Mouse (Mus musculus) kidney, embryonic 16.5 days (tissue): Measurements from ENCODE around the gene Kif1c. TPM values are rescaled to one million over a fixed set of nuclear protein-coding genes. Genes with fewer than 3 reads are reported as not detected.

ENCODE experiments used
- ATAC-seq: fragments of 200-750 bp; cut with Nextera tagmentation; 2 replicates; pipeline ENCODE4 v1.8.0; 2017; ENCODE audit warnings: moderate TSS enrichment; ENCODE audit not compliant: low FRiP score, low TSS enrichment
- H3K27ac ChIP-seq: fragments of 300-500 bp; sonication (generic); 2 replicates; pipeline ENCODE4 v1.5.1; 2014; ENCODE audit warnings: low read length
- H3K27me3 ChIP-seq: fragments of 300-500 bp; sonication (generic); 2 replicates; pipeline ENCODE4 v1.6.1; 2014; ENCODE audit warnings: low read length, control low read depth, mixed read lengths; ENCODE audit not compliant: insufficient read depth
- H3K36me3 ChIP-seq: fragments of 300-500 bp; sonication (generic); 2 replicates; pipeline ENCODE4 v1.6.1; 2014; ENCODE audit warnings: low read length, control low read depth, mixed read lengths; ENCODE audit not compliant: insufficient read depth
- H3K4me1 ChIP-seq: fragments of 300-500 bp; sonication (generic); 2 replicates; pipeline ENCODE4 v1.6.1; 2014; ENCODE audit warnings: low read length, control low read depth, mixed read lengths; ENCODE audit not compliant: insufficient read depth
- H3K4me2 ChIP-seq: fragments of 300-500 bp; sonication (generic); replicated peaks from 2 replicates; pipeline ENCODE4 v1.6.1; 2014; ENCODE audit warnings: low read depth, low read length
- H3K4me3 ChIP-seq: fragments of 300-500 bp; sonication (generic); 2 replicates; pipeline ENCODE4 v1.5.1; 2014; ENCODE audit warnings: mild to moderate bottlenecking, low read length
- H3K9ac ChIP-seq: fragments of 300-500 bp; sonication (generic); replicated peaks from 2 replicates; pipeline ENCODE4 v1.6.1; 2014; ENCODE audit warnings: low read length
- H3K9me3 ChIP-seq: fragments of 300-500 bp; sonication (generic); 2 replicates; pipeline ENCODE4 v1.6.1; 2016; ENCODE audit warnings: low read length, control low read depth
- WGBS: fragments of 180-500 bp; shearing (Covaris S2); extraction: QIAGEN DNeasy Blood & Tissue Kit; methylation state at CpG from one replicate; pipeline ENCODE4 v1.1.7; 2014; 5-methylcytosine and 5-hydroxymethylcytosine counted together
- polyA plus RNA-seq: library from polyadenylated mRNA; unstranded; fragments of >200 nt; fragmentation: Nextera tagmentation; extraction: Ambion mirVana; gene quantifications from 2 replicates; pipeline ENCODE4 v1.2.1, GENCODE M21; 2015

Gene Kif1c
- polyA plus RNA-seq, 1 experiment from 2014 or later, result 3.5 TPM

DNA sequence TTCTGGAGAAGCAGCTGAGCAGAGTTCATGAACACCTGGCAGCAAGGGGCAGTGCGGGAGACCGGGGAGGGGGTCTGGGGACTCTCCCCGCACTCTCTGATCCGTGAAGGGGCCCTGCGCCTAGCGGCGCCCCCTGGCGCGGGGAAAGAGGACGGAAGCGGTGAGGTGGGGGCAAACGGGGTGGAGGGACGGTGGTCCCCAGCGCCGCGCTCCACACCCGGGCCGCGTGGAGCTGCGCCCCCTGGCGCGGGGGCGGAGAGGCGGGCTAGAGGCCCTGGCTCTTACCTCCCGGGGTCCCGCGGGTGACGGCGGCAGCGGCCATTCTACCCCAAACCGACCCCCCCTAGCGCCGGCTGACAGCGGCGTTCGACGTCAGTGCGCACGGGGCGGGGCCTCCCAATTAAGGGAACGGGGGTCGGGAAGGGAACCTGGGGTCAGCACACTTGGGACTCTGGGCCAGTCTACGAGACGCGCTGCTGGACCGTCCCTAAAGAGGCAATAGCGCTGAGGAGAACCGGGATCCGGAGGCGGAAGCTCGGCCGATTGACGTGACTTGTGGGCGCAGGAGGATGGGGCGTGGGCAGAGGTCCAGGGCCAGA is 12.6 kb upstream of the Kif1c start, which contains the start of gene Camta2:
Gene Camta2, minus strand, starts transcription at position 505 of the 599 bp plus-strand sequence.
- peak; percentile 91 for ATAC-seq
- Histone ChIP-seq H3K9me3 (no peaks in the 10 kb centered on the region), H3K4me3 (peak within 1 kb of the TSS; percentile 85), H3K9ac (peak within 1 kb of the TSS; percentile 86), H3K27me3 (no peaks in the 10 kb centered on the region), H3K36me3 (peaks cover 11% of the 10 kb centered on the region; the same call in 1 of the 2 replicates), H3K4me2 (peak within 1 kb of the TSS; percentile 85), H3K27ac (peak within 1 kb of the TSS; percentile 90), H3K4me1 (peaks cover 19% of the 10 kb centered on the region)
- WGBS, result under 1% methylated on average over 55 of the region's 55 CpGs

DNA sequence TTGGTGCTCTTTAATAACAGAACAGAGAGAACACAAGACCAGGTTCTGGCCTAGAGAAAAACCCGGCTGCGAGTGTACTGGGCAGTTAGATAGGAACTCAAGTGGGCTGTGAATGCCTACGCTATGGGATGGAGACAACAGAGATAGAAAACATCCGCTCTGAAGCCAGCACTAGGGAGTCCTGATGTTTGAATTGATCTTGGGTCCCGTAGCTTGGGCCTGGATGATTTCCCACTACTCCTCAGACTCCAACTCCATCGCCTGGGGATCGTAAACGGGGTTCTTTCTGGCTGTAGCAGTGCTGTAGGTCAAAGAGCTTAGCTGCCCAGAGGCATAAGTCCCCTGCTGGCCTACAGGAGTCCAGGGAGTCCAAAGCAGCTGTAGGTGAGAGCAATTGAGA is 12.0 kb upstream of the Kif1c start:
- Histone ChIP-seq H3K9me3 (no peaks in the 10 kb centered on the region), H3K27ac (peak overlapping the region; percentile 90), H3K9ac (peak overlapping the region; percentile 86), H3K4me2 (peak overlapping the region; percentile 85), H3K36me3 (peaks cover 11% of the 10 kb centered on the region; the same call in 1 of the 2 replicates), H3K4me1 (peaks cover 19% of the 10 kb centered on the region), H3K4me3 (peak overlapping the region; percentile 85), H3K27me3 (no peaks in the 10 kb centered on the region)
- 12% methylated on average over 8 of the region's 8 CpGs for WGBS
- ATAC-seq, result no peak

DNA sequence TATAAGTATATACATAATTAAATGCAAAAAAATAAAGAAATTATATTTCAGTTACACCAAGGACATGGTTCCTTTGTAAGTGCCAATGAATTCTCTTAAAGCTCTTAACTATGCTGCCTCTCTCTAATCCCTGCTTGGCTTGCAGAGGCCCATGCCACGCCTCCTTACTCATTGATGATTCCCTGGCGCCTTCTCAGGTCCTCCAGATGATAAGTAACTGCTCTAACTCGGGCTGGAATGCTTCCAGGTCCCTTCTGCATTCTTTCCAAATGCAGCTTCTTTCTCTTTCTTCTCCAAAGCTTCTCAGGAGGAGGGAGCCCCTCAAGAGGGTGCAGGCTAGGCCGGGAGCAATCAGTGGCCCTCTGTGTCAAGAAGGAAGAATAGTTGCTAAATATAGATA is 10.8 kb upstream of the Kif1c start:
- no peaks in the 10 kb centered on the region for H3K27me3 ChIP-seq
- H3K9ac ChIP-seq, result no peak overlapping the region
- no peak overlapping the region for H3K4me3 ChIP-seq
- H3K27ac ChIP-seq, result no peak overlapping the region
- no peak overlapping the region for H3K4me2 ChIP-seq
- no peak for ATAC-seq
- 0 out of 2 replicates have a peak, but pooled peaks cover 6% of the 10 kb centered on the region for H3K36me3 ChIP-seq
- H3K4me1 ChIP-seq, result peaks cover 19% of the 10 kb centered on the region
- no peaks in the 10 kb centered on the region for H3K9me3 ChIP-seq
- 64% methylated on average over 4 of the region's 4 CpGs for WGBS

DNA sequence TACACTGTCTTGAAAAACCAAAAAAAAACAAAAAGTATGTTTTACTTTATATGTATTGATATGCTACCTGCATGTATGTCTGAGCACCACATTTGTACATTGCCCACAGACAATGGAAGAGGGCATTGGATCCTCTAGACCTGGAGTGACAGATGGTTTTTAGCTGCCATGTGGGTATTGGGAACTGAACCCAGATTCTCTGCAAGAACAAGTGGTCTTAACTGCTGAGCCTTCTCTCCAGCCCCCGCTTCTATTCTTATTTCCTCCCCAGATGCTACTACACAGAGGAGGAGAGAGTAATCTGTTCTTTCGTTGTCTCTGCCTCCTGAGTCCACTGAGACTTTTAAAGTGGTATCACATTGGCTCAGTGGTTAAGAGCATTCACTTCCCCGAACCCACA is 6.8 kb upstream of the Kif1c start:
- no peak for ATAC-seq
- H3K9me3 ChIP-seq, result no peaks in the 10 kb centered on the region
- WGBS, result 73% methylated on average over 3 of the region's 3 CpGs

DNA sequence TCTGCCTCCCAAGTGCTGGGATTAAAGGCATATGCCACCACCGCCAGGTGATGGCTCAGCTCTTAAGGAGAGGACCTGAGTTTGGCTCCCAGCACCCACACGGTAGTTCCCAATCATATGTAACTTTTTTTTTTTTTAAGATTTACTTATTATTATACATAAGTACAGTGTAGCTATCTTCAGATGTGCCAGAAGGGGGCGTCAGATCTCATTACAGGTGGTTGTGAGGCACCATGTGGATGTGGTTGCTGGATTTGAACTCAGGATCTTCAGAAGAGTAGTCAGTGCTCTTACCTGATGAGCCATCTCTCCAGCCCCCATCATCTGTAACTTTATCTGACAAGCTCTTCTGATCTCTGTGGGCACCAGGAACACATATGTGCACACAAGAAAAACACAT is 3.0 kb upstream of the Kif1c start:
- no peak for ATAC-seq
- Histone ChIP-seq H3K4me2 (no peak overlapping the region), H3K4me1 (peaks cover 15% of the 10 kb centered on the region), H3K36me3 (no peaks in the 10 kb centered on the region), H3K4me3 (no peak overlapping the region), H3K9ac (no peak overlapping the region), H3K9me3 (no peaks in the 10 kb centered on the region), H3K27me3 (no peaks in the 10 kb centered on the region), H3K27ac (no peak overlapping the region)
- 79% methylated on average over 3 of the region's 3 CpGs for WGBS

More for the DNA sequence above, 6.8 kb upstream of the Kif1c start:
- Histone ChIP-seq H3K36me3 (no peaks in the 10 kb centered on the region), H3K27ac (no peak overlapping the region), H3K4me1 (peaks cover 6% of the 10 kb centered on the region), H3K4me2 (no peak overlapping the region), H3K9ac (no peak overlapping the region), H3K4me3 (no peak overlapping the region), H3K27me3 (no peaks in the 10 kb centered on the region)

DNA sequence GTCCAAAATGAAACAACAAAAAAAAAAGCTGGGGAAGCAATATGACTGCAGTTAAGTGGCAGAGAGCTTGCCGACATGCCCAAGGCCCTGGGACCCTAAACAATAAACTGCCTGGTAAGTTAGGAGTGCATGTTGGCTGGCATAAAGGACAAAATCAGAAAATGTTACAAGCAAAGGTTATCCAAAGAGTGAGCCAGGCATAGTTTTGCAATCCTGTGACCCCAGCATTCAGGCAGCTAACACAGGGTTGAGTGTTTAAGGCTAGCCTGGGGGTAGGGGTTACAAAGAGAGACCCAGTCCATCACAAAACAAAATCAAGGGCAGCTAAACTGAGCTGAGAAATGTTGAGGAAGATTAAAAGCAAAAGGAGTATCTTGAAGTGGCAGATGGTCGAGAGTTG is 1.3 kb upstream of the Kif1c start:
- no peak for ATAC-seq
- Histone ChIP-seq H3K36me3 (peaks cover 10% of the 10 kb centered on the region; the same call in 1 of the 2 replicates), H3K4me3 (no peak overlapping the region), H3K4me1 (peaks cover 19% of the 10 kb centered on the region), H3K9ac (no peak overlapping the region), H3K27me3 (no peaks in the 10 kb centered on the region), H3K27ac (no peak overlapping the region), H3K9me3 (no peaks in the 10 kb centered on the region), H3K4me2 (no peak overlapping the region)
- 84% methylated on average over 2 of the region's 2 CpGs for WGBS

DNA sequence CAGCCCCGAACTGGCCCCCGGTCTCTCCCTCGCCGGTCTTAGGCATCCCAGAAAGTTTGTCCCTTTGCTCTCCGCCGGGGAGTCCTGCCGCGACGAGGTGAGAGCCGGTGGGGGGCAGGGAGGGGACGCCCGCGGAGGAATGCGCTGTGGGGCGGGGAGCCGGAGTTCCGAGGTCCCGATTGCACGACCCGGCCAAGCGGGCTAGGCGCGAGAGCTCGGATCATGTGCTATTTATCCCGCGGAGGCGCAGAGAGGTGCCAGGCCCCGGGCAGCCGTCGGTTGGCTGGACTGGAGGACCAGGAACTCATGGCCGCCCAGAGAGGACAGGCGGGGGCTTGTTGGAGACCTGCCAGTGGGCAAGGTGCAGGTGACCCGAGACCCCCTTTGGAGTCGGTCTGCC is 265 bp downstream of the Kif1c start:
- under 1% methylated on average over 34 of the region's 34 CpGs for WGBS
- Histone ChIP-seq H3K9me3 (no peaks in the 10 kb centered on the region), H3K4me2 (peak overlapping the region; percentile 74), H3K4me1 (peaks cover 19% of the 10 kb centered on the region), H3K36me3 (peaks cover 21% of the 10 kb centered on the region; the same call in 1 of the 2 replicates), H3K9ac (peak overlapping the region; percentile 94), H3K4me3 (peak overlapping the region; percentile 96), H3K27ac (peak overlapping the region; percentile 97), H3K27me3 (no peaks in the 10 kb centered on the region)
- peak; percentile 46 for ATAC-seq

DNA sequence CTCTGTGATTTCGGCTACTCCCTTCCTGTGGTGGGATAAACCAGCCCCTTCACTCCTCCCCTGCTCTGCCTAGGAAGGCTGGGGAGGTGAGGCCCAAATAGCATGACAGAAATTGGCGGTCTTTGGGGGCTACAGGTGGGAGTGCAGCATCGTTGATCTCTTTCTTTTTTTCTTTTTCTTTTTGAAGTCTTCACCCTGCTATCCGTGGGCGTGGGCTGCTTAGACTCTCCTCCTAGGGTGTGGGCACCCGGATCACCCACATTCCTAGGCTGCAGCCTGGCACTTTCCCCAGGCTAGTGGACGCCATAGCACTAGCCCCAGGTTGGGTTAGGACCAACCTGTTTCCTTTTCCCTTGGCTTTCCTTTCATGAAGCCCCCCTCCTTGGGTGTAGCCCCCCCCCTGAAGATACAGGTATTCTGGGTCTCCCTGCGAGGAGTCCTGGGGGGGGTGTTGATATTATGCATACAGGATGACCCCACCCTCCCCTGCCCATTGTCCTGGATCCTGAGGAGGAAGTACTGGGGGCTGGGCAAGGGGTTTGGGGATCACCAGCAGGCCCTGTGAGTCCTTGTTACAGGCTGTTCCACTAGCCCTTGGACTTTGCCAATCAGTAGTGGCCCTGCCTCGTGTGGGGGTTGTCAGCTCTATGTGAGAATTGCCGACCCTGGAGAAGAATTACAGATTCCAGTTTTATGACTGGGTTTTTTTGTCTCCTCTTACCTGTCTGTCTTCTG is 1.0 kb downstream of the Kif1c start:
- H3K27me3 ChIP-seq, result no peaks in the 10 kb centered on the region
- peak overlapping the region; percentile 74 for H3K4me2 ChIP-seq
- H3K27ac ChIP-seq, result peak overlapping the region; percentile 97; the same call in 1 of the 2 replicates
- 4% methylated on average over 10 of the region's 10 CpGs for WGBS
- peaks cover 29% of the 10 kb centered on the region for H3K36me3 ChIP-seq
- no peaks in the 10 kb centered on the region for H3K9me3 ChIP-seq
- H3K9ac ChIP-seq, result peak overlapping the region; percentile 94
- H3K4me1 ChIP-seq, result peaks cover 19% of the 10 kb centered on the region
- H3K4me3 ChIP-seq, result peak overlapping the region; percentile 96
- ATAC-seq, result no peak; the same call in 1 of the 2 replicates

DNA sequence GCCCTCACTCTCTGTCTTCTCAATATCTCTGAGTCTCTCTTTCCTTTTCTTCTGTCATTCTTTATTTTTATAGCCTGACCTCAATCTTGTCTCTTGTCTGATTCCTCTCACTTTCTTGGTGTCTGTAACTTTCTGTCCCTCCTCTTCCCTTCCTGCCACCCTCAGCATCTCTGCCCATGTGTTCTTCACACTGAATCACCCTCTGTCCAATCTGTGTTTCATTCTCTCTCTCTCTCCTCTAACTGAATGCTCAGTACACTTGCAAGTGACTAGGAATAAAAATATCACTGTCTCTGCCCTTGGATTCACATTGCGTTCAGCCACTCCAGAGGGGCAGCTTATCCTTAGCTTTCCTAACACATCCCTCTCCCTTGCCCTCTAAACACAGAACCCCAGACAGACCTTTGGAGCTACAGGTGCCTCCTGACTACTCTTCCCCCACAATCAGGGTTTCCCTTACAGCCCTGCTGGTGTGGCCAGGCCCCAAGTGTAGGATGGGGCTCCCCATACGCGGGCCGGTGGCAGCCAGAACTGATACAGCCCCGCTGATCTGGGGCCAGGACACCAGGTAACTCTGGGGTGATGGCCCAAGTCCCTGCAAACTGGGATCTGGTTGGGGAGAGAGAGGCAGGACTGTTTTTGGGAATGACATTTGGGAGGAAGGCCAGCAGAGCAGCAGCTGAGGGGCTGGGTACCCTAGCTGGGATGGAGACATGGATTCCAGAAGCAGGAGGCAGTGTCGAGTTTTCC is 1.8 kb downstream of the Kif1c start:
- Histone ChIP-seq H3K9me3 (no peaks in the 10 kb centered on the region), H3K36me3 (peaks cover 37% of the 10 kb centered on the region), H3K4me3 (peak overlapping the region; percentile 96; the same call in 1 of the 2 replicates), H3K4me2 (peak overlapping the region; percentile 74), H3K27ac (no peak overlapping the region), H3K27me3 (no peaks in the 10 kb centered on the region), H3K4me1 (peaks cover 19% of the 10 kb centered on the region), H3K9ac (peak overlapping the region; percentile 94)
- no peak for ATAC-seq
- 87% methylated on average over 6 of the region's 6 CpGs for WGBS
